Mouse (Mus musculus) small intestine, adult 2 months (tissue): ENCODE measurements around the gene Tubb2a.

Experiments used
- CTCF ChIP-seq: fragments of 200-500 bp; IDR thresholded peaks from 2 replicates; pipeline ENCODE4 v1.5.1; 2012; ENCODE audit warnings: low read depth, mild to moderate bottlenecking, control low read depth, inconsistent platforms, low read length, moderate library complexity, mixed read lengths; ENCODE audit not compliant: insufficient replicate concordance, insufficient read length; ENCODE audit errors: extremely low read depth
- POLR2A ChIP-seq: fragments of 200-500 bp; IDR thresholded peaks from 2 replicates; pipeline ENCODE4 v1.6.1; 2012; ENCODE audit warnings: low read depth, mild to moderate bottlenecking, control low read depth, inconsistent platforms, low read length, moderate library complexity

DNA sequence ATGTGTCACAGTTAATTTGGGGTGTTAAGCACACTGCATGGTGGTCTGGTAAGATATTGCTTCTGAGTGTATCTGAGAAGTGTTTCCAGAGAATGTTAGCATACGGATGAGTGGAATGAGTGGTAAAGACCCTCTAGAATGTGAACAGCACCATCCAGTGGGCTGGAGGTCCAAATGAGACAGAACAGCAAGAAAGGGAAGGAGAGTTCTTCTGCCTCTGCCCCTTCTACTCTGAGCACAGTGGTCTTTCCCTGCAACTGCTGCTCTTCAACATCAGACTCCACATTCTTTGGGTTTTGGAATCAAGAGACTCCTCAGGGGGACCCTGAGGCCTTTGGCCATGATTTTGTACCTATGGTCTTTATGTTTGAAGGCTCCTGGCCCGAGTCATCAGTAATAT lies 28.4 kb upstream of the Tubb2a start:
- no peak for TF ChIP-seq CTCF
- TF ChIP-seq POLR2A = no peak
